Mouse (Mus musculus): Measurements from ENCODE around the gene Gramd4.

DNA sequence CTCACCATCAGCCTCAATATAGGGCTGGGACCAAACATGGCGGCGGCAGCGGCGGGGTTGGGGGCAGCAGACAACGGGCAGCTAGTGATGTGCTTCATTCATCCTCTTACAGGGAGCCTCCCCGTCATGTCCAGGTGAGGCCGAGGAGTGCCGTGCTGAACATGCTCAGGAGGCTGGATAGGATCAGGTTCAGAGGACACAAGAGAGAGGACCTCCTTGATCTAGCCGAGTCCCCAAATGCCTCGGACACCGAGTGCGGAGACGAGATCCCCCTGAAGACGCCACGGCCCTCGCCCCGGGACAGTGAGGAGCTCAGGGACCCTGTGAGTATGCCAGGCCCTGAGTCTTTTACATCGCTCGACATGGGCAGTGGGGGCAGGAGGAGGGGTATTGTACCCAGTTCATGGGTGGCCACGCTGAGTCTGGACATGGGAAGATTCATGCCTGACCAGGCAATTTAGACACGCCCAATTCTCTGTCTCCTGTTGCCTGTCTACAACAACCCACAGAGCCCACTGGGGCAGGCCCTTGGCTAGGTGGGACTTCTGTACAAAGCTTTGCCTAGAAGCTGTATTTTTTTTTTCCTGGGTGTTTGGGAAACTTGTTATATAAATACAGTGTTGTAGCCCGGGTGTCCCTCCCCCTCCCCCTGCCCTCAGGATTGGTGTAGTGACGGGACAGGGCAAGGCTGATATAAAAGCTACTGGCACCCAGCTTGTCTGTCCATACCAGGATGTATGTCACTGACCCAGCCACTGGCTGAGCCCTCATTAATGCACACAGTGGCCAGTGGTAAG is 33.9 kb downstream of the Gramd4 start:
- no peak for TF ChIP-seq CTCF (IDR thresholded peaks at IDR 0.05; ENCODE audit: low read depth)
- no peak for TF ChIP-seq EP300 (IDR thresholded peaks at IDR 0.05; ENCODE audit: low read depth)

All from heart, postnatal 0 days (tissue).